Mouse (Mus musculus) stomach, postnatal 0 days (tissue): ENCODE data around the gene Zfp866. TPM values are rescaled to one million over a fixed set of nuclear protein-coding genes. Genes with fewer than 3 reads are reported as not detected.

ENCODE experiments used
- ATAC-seq: fragments of 200-750 bp; cut with Nextera tagmentation; 2 replicates; pipeline ENCODE4 v1.8.0; 2017; ENCODE audit not compliant: low FRiP score, low TSS enrichment
- DNase-seq: peaks from one replicate; pipeline ENCODE4 v3.0.0-alpha.2; 2016; ENCODE audit warnings: low spot score
- H3K27ac ChIP-seq: fragments of 300-500 bp; sonication (generic); replicated peaks from 2 replicates; pipeline ENCODE4 v1.5.1; 2014; ENCODE audit warnings: mild to moderate bottlenecking, control low read depth
- H3K27me3 ChIP-seq: fragments of 300-500 bp; sonication (generic); 2 replicates; pipeline ENCODE4 v1.6.1; 2014; ENCODE audit warnings: low read length; ENCODE audit not compliant: control insufficient read depth, insufficient read depth
- H3K36me3 ChIP-seq: fragments of 300-500 bp; sonication (generic); 2 replicates; pipeline ENCODE4 v1.6.1; 2014; ENCODE audit warnings: low read length, mixed read lengths; ENCODE audit not compliant: control insufficient read depth, insufficient read depth
- H3K4me1 ChIP-seq: fragments of 300-500 bp; sonication (generic); replicated peaks from 2 replicates; pipeline ENCODE4 v1.6.1; 2014; ENCODE audit warnings: antibody characterized with exemption; ENCODE audit not compliant: control insufficient read depth, insufficient read depth
- H3K4me2 ChIP-seq: fragments of 300-500 bp; sonication (generic); replicated peaks from 2 replicates; pipeline ENCODE4 v1.6.1; 2014; ENCODE audit warnings: low read depth, mild to moderate bottlenecking, control low read depth, moderate library complexity
- H3K4me3 ChIP-seq: fragments of 300-500 bp; sonication (generic); 2 replicates; pipeline ENCODE4 v1.5.1; 2014; ENCODE audit warnings: low read depth, low read length, control low read depth
- H3K9ac ChIP-seq: fragments of 300-500 bp; sonication (generic); 2 replicates; pipeline ENCODE4 v1.6.1; 2014; ENCODE audit warnings: mild to moderate bottlenecking, low read length, control low read depth, mixed read lengths
- H3K9me3 ChIP-seq: fragments of 300-500 bp; sonication (generic); 2 replicates; pipeline ENCODE4 v1.6.1; 2016; ENCODE audit warnings: low read length; ENCODE audit not compliant: control insufficient read depth
- CTCF ChIP-seq: IDR thresholded peaks from 2 replicates; pipeline ENCODE4 v1.5.1; 2016; ENCODE audit warnings: antibody characterized with exemption, low read depth, mild to moderate bottlenecking, moderate library complexity
- EP300 ChIP-seq: optimal IDR thresholded peaks from 2 replicates; pipeline ENCODE3; 2016; ENCODE audit warnings: antibody characterized with exemption
- WGBS: fragments of 180-500 bp; shearing (Covaris S2); extraction: QIAGEN DNeasy Blood & Tissue Kit; methylation state at CpG from one replicate; pipeline ENCODE4 v1.1.7; 2014; 5-methylcytosine and 5-hydroxymethylcytosine counted together
- polyA plus RNA-seq: library from polyadenylated mRNA; unstranded; fragments of >200 nt; fragmentation: Nextera tagmentation; extraction: Ambion mirVana; gene quantifications from 2 replicates; pipeline ENCODE4 v1.2.1, GENCODE M21; 2015

Zfp866 gene
- 8.4 and 9.0 TPM in 2 replicates for polyA plus RNA-seq

DNA sequence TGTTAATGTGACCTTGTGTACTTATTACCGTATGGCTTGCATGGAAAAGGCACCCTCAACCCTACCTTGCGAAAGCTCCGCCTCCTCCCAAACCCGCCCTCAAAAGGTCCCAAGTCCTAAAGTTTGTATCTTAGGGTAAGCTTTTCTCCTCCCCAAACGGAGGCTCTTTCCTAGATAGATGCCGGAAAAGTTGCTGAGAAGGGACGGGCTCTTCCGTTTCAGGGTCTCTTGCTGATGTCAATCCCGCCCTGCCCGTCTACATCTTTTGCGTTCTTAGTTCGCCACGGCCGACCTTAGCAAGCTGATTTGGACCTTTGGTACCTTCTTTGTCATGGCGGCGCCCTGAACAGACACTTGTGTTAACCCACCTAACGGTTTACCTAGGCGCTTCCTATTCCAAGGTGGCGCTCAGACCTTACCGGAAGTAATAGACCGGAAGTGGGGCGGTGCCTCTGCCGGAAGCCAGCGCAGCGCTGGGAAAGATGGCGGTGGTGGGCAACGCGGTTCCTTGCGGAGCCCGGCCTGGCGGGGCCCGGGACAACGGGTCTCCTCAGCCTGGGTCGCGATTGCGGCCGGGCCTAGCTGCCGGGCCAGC is at the start of gene Zfp866, which contains the start of gene Atp13a1:
Gene Zfp866 (minus strand): TSS at position 406 of the 595 bp plus-strand sequence.
Gene Atp13a1 (plus strand): TSS at position 391 of the 595 bp plus-strand sequence.
- H3K36me3 ChIP-seq: peaks cover 11% of the 10 kb centered on the region; the same call in 1 of the 2 replicates
- ATAC-seq (peak; percentile 93), DNase-seq (peak; percentile 90)
- H3K27ac ChIP-seq: peak within 1 kb of the TSS; percentile 83
- H3K4me3 ChIP-seq: peak within 1 kb of the TSS; percentile 100
- H3K9ac ChIP-seq: peak within 1 kb of the TSS; percentile 94
- TF ChIP-seq EP300 (no peak), CTCF (peak; percentile 23; the same call in 1 of the 2 replicates)
- under 1% methylated on average over 37 of the region's 38 CpGs for WGBS
- no peaks in the 10 kb centered on the region for H3K27me3 ChIP-seq
- no peaks in the 10 kb centered on the region for H3K4me1 ChIP-seq
- H3K4me2 ChIP-seq: peak within 1 kb of the TSS; percentile 87
- H3K9me3 ChIP-seq: no peaks in the 10 kb centered on the region

GRCm38 (mm10) chr8:69837057-69837682 is 46.2 kb upstream of the Zfp866 start:
- no peak overlapping the region for H3K9ac ChIP-seq
- H3K36me3 ChIP-seq: no peaks in the 10 kb centered on the region
- peak; percentile 73 for ATAC-seq
- no peak overlapping the region for H3K4me2 ChIP-seq
- TF ChIP-seq CTCF (no peak), EP300 (no peak)
- no peaks in the 10 kb centered on the region for H3K27me3 ChIP-seq
- H3K4me3 ChIP-seq: no peak overlapping the region
- DNase-seq: peak; percentile 55
- no peaks in the 10 kb centered on the region for H3K9me3 ChIP-seq
- no peaks in the 10 kb centered on the region for H3K4me1 ChIP-seq
- WGBS: 50% methylated on average over 8 of the region's 8 CpGs
- H3K27ac ChIP-seq: no peak overlapping the region

GRCm38 (mm10) chr8:69832298-69832853 is 41.4 kb upstream of the Zfp866 start, which contains the start of gene Pbx4:
Gene Pbx4, plus strand, starts transcription at chr8:69832491.
- 0% methylated on average over 38 of the region's 38 CpGs for WGBS
- TF ChIP-seq EP300 (no peak), CTCF (peak; percentile 54)
- Histone ChIP-seq H3K4me1 (no peaks in the 10 kb centered on the region), H3K36me3 (no peaks in the 10 kb centered on the region), H3K27ac (no peak within 1 kb of the TSS), H3K9me3 (no peaks in the 10 kb centered on the region), H3K9ac (peak within 1 kb of the TSS; percentile 50), H3K4me2 (peak within 1 kb of the TSS; percentile 93), H3K27me3 (no peaks in the 10 kb centered on the region), H3K4me3 (peak within 1 kb of the TSS; percentile 51)
- DNase-seq: peak; percentile 74
- peak; percentile 88 for ATAC-seq

- DNase-seq (no peak), ATAC-seq (no peak)
- no peaks in the 10 kb centered on the region for H3K4me1 ChIP-seq
- H3K36me3 ChIP-seq: no peaks in the 10 kb centered on the region
- no peak overlapping the region for H3K4me3 ChIP-seq
- H3K27ac ChIP-seq: no peak overlapping the region
- H3K9ac ChIP-seq: no peak overlapping the region
- H3K9me3 ChIP-seq: no peaks in the 10 kb centered on the region
- WGBS: 91% methylated on average over 12 of the region's 12 CpGs
- H3K4me2 ChIP-seq: no peak overlapping the region
- no peaks in the 10 kb centered on the region for H3K27me3 ChIP-seq
- TF ChIP-seq CTCF (no peak), EP300 (no peak)
These were observed 35.4 kb upstream of the Zfp866 start for GRCm38 (mm10) chr8:69826371-69826770.

GRCm38 (mm10) chr8:69822386-69823191 is 31.6 kb upstream of the Zfp866 start, which contains the start of gene Lpar2:
Gene Lpar2, plus strand, starts transcription at chr8:69822429.
- DNase-seq: peak; percentile 85
- peak within 1 kb of the TSS; percentile 53 for H3K4me3 ChIP-seq
- peak within 1 kb of the TSS; percentile 87 for H3K4me2 ChIP-seq
- ATAC-seq: peak; percentile 65
- H3K9me3 ChIP-seq: no peaks in the 10 kb centered on the region
- no peaks in the 10 kb centered on the region for H3K4me1 ChIP-seq
- H3K27ac ChIP-seq: peak within 1 kb of the TSS; percentile 40; the same call in 1 of the 2 replicates
- TF ChIP-seq EP300: no peak
- TF ChIP-seq CTCF: peak; percentile 20; the same call in 1 of the 2 replicates
- no peaks in the 10 kb centered on the region for H3K27me3 ChIP-seq
- H3K9ac ChIP-seq: peak within 1 kb of the TSS; percentile 70
- 2% methylated on average over 32 of the region's 35 CpGs for WGBS
- H3K36me3 ChIP-seq: no peaks in the 10 kb centered on the region
